Mouse (Mus musculus): ENCODE results near the gene Rbfox1. TPM values are rescaled to one million over a fixed set of nuclear protein-coding genes. Genes with fewer than 3 reads are reported as not detected.

Rbfox1 gene
- total RNA-seq, 2 experiments from 2014 or later = 0.96 to 1.5 TPM

DNA sequence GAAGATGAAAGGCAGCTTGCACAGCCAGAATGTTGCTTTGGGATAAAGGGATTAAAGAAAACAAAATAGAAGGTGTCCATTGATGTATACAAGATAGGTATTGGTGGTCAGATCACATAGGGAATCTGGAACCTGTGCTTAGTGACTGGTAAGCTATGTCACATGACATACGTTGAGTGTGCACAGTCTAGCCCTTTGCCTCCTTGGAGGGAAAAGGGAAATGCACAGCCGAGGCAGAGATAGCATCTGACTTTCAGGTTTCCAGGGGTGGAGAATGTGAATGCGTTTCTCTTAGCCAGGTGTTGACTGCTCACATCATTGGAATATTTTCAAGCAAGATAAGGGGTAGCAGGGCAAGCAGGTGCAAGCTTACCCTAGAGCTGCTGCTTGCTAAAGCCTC lies 1230.8 kb downstream of the Rbfox1 start:
- DNase-seq (ENCODE audit: low spot score in 2 of 2) = no peak

DNA sequence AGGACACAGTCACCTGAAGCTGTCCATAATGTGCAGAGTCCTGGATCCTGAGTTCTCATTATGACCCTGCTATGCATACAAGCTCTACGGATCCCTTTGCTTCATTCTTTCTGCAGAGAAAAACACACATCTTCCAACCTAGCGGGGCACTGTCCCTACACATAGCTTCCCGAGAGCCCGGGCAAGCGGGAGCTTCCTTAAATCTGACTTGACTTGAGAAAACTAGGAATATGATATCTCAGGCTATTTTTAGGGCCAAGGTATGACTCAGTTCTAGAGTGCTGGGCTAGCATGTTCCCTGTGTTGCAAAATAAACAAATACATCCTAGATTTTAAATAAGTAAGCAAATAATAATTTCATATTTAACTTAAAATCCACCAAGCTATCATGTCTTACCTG lies 1244.4 kb downstream of the Rbfox1 start:
- no peak for DNase-seq (ENCODE audit: low spot score in 2 of 2)

DNA sequence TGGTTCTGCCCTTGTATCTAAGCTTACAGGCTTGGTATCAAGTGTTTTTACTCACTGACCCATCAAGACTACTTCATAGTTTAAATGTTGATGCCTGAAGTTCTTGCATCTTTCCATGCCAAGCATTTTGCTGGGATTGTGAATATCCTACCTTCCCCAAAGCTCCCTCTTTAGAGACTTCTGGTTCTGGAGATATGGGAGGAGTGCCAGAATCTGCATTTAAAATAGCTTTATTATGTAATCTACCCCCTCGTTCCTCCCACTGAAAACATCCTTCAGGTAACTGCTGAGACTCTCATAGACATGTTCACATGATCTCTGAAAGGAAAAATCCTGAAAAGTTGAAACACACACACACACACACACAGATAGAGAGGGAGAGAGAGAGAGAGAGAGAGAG lies 1247.3 kb downstream of the Rbfox1 start:
- no peak for DNase-seq (ENCODE audit: low spot score in 2 of 2)

DNA sequence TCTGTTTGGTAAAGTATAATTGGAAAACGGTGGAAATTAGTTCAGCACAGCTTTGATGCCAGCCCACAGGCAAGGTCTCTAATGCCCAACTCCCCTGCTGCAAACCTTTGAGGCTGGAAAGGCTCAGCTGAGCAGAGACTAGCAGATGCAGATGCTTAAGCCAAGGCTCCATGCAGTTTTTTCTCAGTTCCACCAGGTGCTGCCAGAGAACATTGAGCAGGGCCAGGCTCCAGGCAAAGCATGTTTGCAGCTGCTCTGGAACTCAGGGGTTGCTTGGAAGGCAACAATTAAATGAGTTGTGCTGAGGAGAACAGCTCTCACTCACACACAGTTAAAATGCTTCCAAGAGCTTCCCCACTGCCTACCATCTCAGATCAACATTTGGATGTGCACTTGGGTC lies 1251.8 kb downstream of the Rbfox1 start:
- DNase-seq (ENCODE audit: low spot score in 2 of 2) = no peak

DNA sequence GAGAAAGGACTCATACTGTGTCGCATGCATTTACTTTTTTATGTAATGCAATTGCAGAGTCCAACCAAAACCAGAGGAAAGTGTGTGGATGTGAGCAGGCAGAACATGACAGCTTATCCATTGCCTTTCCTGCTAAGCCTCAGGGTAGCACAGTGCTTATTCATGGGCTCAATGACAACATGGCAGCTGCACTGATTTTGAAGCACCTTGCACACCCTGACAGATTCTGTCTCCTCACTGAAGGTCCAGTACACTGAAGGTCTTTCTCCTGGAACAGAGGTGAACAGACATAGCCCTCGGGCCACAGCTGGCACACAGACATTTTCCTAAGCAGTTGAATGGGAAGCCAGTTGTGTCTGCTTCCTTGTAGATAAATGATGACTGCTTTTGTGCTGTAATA lies 1254.3 kb downstream of the Rbfox1 start:
- DNase-seq (ENCODE audit: low spot score in 2 of 2) = no peak

DNA sequence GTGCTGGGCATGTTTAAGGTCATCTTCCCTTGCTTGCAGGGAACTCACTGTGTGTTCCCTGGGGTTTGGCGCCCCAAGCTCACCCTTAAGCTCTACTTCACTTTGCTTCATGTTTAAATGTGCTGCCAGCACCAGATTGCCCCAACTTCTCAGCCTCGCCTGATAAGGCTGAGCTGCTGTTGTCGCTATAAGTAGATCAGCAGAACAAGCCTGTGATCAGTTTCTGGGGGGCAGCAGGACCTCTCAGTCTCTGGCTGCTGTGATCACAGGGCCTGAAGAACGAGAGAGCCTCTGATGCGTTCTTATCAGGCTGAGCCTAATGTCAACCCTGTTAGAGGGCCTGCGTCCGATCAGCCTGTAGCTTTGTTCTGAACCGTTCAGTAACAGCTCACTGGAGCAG lies 1255.8 kb downstream of the Rbfox1 start:
- DNase-seq (ENCODE audit: low spot score in 2 of 2) = no peak

DNA sequence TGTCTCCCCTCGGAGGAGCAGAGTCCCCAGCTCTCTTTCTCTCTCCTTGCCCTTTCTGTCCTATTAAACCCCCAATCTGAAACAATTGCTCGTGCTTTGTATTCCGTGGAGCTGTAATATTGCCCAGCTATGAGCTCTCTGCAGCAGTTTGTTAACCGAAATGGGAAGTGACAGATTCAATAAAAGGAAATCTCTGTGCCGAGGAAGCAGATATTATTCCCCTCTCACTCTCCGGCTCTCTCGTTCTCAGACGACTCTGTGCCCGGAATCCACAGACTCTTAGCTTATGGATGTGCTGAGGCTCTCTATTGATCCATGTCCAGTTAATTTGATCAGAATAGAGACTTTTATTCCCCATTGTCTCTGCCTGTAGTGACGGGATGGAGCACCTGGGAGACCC lies 1260.3 kb downstream of the Rbfox1 start:
- DNase-seq (ENCODE audit: low spot score in 2 of 2) = no peak

DNA sequence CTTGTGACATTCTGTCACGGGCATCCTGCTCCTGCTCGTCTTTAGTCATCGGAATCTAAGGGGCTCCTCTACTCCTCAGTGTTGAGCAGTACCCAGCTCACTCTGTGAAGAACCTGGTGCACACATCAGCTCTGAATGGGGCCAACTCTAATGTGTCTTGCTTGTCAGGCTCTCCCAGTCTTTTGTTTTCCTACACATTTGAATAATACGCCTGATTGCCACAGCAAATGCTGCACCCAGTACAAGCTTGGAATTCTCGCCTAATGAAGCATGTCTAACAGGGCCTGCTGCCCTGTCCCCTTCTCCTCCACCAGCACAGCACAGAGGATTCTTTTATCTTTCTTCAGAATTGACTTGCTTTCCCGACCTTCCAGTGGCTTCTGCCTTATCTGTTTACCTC lies 1261.3 kb downstream of the Rbfox1 start:
- no peak for DNase-seq (ENCODE audit: low spot score in 2 of 2)

DNA sequence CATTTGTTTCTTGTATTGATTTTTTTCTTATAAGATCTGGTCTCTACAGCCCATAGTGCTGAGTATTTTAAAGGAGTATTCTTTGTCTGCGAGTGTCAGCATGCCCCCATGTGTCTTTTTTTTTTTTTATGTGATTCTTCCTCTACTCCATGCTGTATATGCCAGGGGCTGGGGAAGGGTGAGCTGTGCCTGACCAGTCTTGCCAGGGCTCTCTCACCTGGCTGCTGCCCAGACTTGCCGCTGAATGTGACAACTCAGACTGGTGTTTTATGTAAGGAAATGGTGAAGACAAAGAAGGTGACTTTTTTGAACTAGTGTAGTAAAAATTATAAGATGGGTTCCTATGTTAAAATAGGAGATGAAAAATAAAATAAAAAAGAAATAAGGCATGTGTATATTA lies 1262.7 kb downstream of the Rbfox1 start:
- no peak for DNase-seq (ENCODE audit: low spot score in 2 of 2)

DNA sequence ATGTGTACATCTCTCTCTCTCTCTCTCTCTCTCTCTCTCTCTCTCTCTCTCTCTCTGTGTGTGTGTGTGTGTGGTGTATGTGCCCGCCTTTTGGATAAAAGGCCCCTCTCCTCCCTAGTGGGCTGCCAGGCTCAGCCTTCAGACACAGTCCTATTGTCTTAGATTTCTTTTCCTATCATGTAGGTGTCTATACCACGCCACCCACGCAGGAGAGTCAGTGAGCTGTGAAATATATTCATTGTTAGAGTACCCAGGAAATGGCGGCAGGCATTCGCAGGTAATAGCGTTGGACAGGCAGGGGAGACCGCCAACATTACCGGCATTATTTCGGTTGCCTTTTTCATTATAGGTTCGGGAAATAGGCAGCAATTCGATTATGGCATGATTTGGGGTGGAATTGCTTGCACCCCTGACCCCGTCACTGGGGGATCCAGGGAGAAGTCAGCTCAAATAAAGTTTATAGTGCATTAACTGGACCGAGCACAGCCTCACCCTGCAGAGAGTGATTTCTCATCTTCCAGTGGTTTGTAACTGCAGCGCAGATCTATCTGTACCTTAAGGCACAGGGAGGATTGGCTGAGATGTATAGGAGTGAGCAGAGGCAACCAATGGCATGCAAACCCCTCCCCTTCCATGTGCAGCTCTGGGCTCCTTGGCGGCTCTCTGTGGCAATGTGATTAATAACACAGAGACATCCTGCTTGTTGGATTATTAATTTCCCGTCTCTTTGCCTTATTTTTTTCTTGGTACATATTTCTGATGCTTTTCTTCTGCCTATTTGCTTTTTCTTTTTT lies 1264.1 kb downstream of the Rbfox1 start:
- DNase-seq (ENCODE audit: low spot score in 2 of 2) = no peak

DNA sequence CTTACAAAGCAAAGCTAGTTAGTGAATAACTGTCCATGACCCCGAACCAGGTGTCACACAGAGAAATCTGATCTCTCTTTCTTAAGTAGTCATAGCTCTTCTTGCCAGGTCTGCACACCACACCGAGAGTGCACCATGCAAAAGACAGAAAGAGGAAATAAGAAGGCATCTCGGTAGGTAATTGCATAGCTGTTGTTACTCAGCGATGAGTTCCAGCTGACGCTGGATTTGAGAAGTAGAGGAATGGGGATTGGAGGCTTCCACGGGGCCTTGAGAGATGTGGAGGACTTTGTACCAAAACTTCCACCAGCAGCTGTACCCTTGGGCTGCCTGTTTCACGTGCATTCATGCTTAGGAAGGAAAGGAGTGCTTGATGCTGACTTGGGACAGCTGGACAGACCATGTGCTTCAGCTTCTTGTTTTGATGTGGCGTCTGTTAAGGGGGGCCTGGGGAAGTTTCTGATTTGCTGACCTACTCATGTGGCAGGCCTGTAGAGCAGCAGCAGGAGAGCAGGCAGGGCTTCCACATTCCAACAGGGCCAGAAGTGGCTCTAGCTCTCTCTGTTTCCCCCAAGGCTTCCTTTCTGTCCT lies 1265.1 kb downstream of the Rbfox1 start:
- no peak for DNase-seq (ENCODE audit: low spot score in 2 of 2)

DNA sequence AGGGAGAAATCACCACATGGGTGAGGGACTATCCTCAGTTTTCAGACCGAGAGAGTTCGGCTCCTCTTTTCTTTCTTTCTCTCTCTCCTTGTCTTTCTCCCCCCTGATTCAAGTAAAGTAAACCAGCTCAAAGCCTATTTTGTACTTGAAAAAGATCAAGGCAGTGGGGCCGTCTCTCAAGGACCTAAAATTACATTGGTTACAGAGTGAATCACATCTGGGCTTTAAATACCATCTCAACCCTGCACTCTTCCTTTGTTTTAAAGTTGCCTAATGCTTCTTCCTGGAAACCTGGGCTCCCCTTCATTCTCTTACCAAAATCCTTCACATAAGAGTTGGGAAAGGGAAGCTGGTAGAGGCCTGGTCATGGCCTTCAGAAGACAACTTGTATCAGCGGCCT lies 1267.2 kb downstream of the Rbfox1 start:
- DNase-seq (ENCODE audit: low spot score in 2 of 2) = no peak

DNA sequence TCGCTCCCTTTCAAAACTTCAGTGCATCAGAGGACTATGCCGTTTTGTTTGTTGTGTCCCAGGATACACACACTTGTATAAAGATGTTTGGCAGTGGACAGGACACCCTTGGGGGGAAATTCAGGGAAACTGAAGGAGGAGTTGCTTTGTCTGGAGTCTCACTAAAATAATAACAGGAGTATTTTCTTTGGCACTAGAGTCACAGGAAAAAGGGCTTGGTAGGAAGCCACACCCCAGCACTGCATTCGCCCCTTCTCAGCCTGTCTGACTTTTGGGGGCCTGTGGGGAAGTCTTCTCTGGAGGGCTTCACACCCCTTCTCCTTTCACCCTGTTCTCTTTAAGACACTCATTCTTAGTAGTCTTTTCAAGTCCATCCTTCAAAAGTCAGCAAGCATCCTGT lies 1269.5 kb downstream of the Rbfox1 start:
- no peak for DNase-seq (ENCODE audit: low spot score in 2 of 2)

DNA sequence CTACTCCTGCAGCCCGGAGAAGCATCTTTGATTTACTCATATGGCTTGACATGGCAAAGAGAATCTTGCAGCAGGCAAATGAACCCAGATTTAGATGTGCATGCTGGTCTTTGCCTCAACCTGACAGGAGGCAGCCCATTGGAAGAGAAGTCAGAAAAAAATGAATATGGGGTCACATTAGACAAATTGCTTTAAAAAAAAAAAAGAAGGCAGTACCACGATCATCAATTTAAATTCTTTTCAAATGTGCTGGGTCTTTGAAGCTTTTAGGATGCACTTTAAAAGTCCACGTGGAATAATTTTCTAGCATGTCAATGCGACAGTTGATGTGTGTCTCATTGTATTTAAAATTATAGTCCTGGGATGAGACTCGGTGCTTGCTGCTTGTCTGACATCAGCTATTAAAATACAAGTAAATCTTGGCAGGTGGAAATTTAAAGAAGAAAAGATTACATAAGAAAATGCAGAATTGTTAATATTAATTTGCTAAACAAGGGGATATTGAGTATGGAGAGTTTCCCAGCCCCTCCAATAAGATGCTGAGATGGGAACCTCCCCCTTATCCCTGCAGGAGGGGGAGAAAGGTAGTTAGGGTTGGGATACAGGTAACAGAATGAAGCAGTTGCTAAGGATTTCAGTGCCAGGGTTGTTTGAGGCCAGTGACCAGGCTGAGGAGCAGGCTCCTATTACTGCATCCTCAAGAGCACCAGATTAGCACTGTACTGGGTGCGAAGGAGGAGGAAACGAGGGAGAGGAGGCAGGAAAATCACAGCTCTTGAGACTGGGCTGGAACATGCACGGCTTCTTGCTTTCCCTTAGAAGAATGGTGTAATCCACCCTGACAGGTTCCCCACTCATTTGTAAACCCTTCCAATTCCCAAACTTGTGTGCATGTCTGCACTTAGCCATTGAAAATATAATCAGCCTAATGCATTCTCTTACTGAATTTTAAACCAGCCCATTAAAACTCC lies 1274.0 kb downstream of the Rbfox1 start:
- DNase-seq (ENCODE audit: low spot score in 2 of 2) = no peak

DNA sequence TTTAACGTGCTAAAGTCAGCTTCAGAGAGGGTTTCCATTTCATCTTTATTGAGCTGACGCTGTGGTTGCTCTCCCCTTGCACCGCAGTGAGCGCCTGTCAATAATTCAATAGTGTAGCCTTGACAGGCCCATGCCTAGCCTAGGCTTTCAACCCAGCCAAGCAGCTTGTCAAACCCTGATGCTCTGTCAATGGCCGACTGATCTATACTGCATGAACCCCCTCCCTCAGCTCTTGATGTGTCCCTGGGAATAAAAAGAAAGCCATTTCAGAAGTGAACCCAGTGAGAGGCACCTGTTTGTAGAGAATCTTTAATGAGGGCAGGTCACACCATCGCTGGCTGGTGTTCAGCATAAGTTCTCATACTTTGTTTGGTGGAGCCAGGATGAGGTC lies 1274.7 kb downstream of the Rbfox1 start:
- no peak for DNase-seq (ENCODE audit: low spot score in 2 of 2)

DNA sequence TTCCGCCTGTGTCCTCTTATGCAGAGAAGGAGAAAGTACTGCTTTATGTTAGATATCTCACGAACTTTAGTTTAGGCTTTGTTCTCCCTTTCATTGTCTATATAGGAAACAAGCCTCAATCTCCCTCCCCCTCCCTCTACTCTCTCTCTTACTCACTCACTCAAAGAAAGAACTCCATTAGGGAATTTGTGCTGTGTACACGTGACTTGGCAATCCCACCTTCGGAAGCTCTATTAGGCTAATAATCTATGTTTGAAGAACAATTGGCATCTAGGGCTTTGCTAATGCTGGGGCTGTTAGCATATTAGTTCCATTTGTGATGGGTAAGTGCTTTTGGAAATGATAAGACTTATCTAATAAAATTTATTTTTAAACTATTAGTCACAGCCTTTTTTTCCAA lies 1277.0 kb downstream of the Rbfox1 start:
- no peak for DNase-seq (ENCODE audit: low spot score in 2 of 2)

DNA sequence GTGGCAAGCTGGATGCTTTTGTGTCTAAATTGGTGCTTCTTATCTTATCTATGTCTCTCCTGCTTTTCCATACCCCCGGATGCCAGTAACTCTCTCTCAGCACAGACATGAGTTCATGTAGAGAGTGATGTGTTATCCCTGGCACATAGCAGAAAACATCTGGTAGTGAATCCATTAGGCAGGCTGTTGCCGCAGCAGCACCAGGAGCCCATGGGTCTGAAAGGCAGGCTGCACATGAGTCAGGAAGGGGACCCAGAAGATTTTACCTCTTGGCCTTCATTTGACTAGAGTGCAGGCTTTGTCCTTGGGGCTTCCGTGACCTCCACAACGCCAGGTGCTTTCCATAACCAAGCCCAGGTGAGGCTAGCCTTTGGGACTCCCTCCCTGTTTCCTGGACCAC lies 1278.5 kb downstream of the Rbfox1 start:
- no peak for DNase-seq (ENCODE audit: low spot score in 2 of 2)

DNA sequence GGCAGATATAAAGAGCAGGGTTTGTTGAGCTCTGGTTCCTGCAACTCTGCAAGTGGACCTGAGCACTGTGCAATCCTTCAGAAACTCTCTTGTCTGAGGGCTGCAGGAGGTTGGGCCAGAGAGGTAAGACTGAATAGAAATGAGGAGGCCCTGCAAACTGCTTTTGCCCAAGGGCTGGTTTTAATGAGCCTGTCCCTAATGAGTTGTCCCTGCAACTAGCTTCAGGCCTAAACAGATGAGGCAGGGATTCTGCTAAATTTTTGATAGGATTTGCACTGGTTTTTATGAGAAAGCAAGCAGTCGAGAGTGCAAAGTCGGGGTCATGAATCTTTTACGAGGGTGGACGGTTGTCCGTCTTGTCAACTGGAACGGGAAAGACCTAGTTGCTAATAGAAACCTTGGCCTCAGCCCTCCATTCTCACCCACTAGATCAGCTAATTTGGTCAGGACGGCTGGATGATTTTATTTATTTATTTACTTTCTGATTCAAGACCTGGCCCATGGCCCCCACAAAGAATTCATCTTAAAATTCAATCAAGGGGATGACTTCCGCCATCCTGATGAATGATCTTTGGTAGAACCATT lies 1279.1 kb downstream of the Rbfox1 start:
- no peak for DNase-seq (ENCODE audit: low spot score in 2 of 2)

DNA sequence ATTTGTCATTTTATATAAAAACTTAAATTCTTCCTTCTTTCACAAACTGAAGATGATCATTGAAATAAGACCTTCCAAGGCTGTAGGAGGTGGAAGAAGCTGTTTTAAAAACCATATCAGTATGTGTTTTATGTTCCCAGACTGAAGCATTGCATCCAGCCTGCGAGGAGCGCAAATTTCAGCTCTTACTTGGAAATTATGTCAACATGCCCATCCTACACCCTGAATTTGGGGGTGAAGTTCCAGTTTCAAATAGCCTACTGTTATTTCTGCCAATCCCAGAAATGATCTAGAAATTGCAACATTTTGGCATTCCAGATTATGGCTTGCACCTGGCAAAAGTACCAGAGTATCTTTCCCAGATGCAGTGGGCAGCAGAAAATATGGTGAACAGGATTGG lies 1290.8 kb downstream of the Rbfox1 start:
- DNase-seq (ENCODE audit: low spot score in 2 of 2) = no peak

DNA sequence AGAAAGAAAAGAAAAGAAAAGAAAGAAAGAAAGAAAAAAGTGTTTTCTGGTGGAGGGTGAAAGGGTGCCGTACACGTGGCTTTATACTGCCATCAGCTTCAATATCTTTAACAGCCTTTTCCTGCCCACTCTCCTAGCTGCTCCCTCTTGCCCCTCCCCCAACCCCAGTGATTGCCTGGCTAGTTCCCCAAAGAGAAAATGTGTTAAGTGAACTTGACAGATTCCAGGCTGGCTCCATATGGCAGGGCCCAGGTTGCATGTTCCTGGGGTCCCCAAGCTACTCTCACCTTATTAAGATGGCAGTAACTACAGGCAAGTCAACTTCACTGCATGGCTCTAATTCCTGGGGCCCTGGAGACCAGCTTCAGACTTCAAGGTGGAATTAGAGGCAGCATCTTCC lies 1302.6 kb downstream of the Rbfox1 start:
- no peak for DNase-seq (ENCODE audit: low spot score in 2 of 2)

DNA sequence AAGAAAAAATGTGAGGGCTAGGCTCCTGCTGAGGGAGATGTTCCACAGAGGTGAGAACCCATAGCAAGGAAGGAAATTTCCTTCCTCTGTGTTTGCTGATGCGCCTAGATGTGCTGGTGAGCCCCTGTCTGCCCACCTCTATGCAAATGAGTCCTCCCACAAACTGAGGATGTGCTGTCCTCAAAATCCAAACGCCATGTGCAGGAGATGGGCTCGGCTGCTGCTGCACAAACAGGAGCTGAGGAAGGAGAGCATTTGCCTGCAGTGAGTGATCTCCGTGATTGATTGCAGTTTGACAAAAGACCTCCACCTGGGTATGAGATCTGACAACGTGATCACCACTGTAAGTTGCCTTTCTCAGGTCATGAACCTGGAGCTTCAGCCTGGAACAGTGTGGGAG lies 1308.4 kb downstream of the Rbfox1 start:
- DNase-seq (ENCODE audit: low spot score in 2 of 2) = no peak

DNA sequence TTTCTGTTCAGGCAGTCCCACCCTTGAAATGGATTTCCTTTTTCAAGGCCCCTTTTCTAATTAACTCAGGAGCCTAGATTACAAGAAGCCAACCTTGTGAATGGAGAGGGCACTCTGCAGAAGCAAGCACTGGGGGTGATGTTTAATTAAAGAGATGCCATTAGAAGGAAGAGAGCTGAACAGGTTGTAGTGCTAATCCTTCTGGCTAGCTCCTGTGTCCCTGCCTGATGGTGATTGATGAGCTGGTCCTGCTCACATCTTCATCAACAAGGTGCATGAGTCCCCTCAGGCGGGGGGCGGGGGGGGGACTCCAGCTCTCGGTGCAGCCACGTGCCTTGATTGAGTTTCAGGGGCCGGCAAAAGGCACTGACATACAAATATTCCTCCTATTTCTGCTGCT lies 1312.8 kb downstream of the Rbfox1 start:
- DNase-seq (ENCODE audit: low spot score in 2 of 2) = no peak
